Mouse (Mus musculus): Measurements from ENCODE around the gene Tmigd1. TPM values are rescaled to one million over a fixed set of nuclear protein-coding genes. Genes with fewer than 3 reads are reported as not detected.
A peak's percentile ranks its signal among the peaks of the same experiment; 100 is the strongest.

The Tmigd1 gene
- total and polyA plus RNA-seq, 3 experiments: not detected

DNA sequence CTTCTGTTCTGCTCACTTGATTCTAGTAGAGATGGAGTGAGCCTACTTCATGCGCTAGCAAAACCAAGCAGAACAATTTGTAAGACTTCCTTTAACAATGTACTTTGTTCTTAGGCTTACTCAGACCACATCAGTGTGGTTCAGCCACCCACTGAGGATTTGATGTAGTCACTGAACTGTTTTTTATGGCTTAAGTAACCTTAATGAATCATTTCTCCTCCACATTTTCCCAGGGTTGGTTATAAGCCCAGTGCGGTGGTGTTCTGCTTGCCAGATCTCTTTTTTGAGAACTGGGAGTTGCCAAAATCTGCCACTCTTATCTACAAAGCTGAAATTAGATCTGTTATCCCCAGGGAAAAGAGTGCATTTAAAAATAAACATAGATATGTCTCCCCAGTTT, 51.6 kb downstream of the Tmigd1 start:
- H3K4me3 ChIP-seq (replicated peaks in 1 of 3; ENCODE audit: low read depth in 2 of 3, low read length in 2 of 3, poor library complexity in 1 of 3): no peak overlapping the region
- H3K4me1 ChIP-seq (ENCODE audit: control insufficient read depth in 1 of 2, insufficient read depth in 2 of 2): 0 out of 4 replicates have a peak, but pooled peaks cover 0 to 3% of the 10 kb centered on the region in 2 experiments
- peaks cover 65 to 88% of the 10 kb centered on the region in 2 experiments for H3K36me3 ChIP-seq (replicated peaks in 1 of 2; ENCODE audit: control insufficient read depth in 1 of 2, insufficient read depth in 1 of 2, low read length in 1 of 2)
- no peaks in the 10 kb centered on the region for H3K27me3 ChIP-seq (replicated peaks)
- no peak for DNase-seq (ENCODE audit: extremely low read depth)
- H3K27ac ChIP-seq (ENCODE audit: insufficient read depth, low read depth): no peak overlapping the region
- no peak overlapping the region for H3K9ac ChIP-seq (ENCODE audit: insufficient read depth, low read depth)
- H3K79me2 ChIP-seq (replicated peaks; ENCODE audit: control insufficient read depth, extremely low read depth, insufficient read depth, poor library complexity, severe bottlenecking): no peaks in the 10 kb centered on the region; the same call in 1 of the 2 replicates
- in situ Hi-C loops (cut with MboI; ENCODE audit: low pct_ligation_motif_present, low pct_unique_long_range_greater_than_20kb, low sequenced_read_pairs): no loop called here
- no peak for TF ChIP-seq MAZ (IDR thresholded peaks at IDR 0.05; ENCODE audit: low read depth, low read length)
- TF ChIP-seq TCF12 (IDR thresholded peaks at IDR 0.05; ENCODE audit: low read depth, low read length): no peak
- no peak for TF ChIP-seq NRF1 (IDR thresholded peaks at IDR 0.05; ENCODE audit: low read depth, low read length)
- TF ChIP-seq GABPA (IDR thresholded peaks at IDR 0.05; ENCODE audit: insufficient replicate concordance, low read depth, low read length): no peak
- TF ChIP-seq UBTF (IDR thresholded peaks at IDR 0.05; ENCODE audit: low read depth, low read length): no peak
- TF ChIP-seq ETS1 (conservative IDR thresholded peaks at IDR 0.05; ENCODE audit: low read depth, low read length): no peak
- H3K4me2 ChIP-seq (ENCODE audit: insufficient read depth, low read depth, poor library complexity, severe bottlenecking): no peak overlapping the region
- dilution Hi-C loops (cut with MboI; ENCODE audit: extremely low pct_ligation_motif_present, extremely low pct_unique_long_range_greater_than_20kb, low sequenced_read_pairs): no loop called here
- no peaks in the 10 kb centered on the region for H3K9me3 ChIP-seq (replicated peaks; ENCODE audit: low read length)

DNA sequence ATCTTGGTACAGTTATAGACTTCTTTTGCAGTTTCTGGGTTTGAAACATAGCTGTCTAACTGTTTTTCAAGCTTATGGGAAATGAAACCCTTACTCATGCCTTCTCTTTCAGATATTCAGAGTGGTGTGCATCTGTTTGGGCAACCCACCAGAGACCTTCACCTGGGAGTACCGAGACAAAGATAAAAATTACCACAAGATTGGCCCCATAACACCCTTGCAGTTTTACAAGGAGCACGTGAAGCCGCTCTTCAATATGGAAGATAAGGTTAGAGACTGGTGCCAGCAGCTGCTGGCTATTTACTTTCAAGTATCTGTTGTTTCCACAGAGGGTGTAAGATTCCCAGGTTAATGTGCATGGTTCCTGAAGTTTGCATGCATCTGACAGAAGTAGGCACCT, 63.7 kb downstream of the Tmigd1 start:
- DNase-seq (ENCODE audit: extremely low read depth): no peak
- dilution Hi-C loops (cut with MboI; ENCODE audit: extremely low pct_ligation_motif_present, extremely low pct_unique_long_range_greater_than_20kb, low sequenced_read_pairs): no loop called here
- peaks cover 70 to 93% of the 10 kb centered on the region in 2 experiments for H3K36me3 ChIP-seq (replicated peaks in 1 of 2; ENCODE audit: control insufficient read depth in 1 of 2, insufficient read depth in 1 of 2, low read length in 1 of 2)
- TF ChIP-seq BHLHE40 (IDR thresholded peaks at IDR 0.05; ENCODE audit: low read depth, low read length) (0 out of 2 replicates have a peak, but pooled peaks have one; percentile 6), CHD1 (IDR thresholded peaks at IDR 0.05; ENCODE audit: low read depth, low read length) (no peak)
- in situ Hi-C loops (cut with MboI; ENCODE audit: low pct_ligation_motif_present, low pct_unique_long_range_greater_than_20kb, low sequenced_read_pairs): no loop called here
- no peak overlapping the region for H3K9ac ChIP-seq (ENCODE audit: insufficient read depth, low read depth)
- no peak overlapping the region for H3K4me2 ChIP-seq (ENCODE audit: insufficient read depth, low read depth, poor library complexity, severe bottlenecking)
- no peaks in the 10 kb centered on the region for H3K79me2 ChIP-seq (replicated peaks; ENCODE audit: control insufficient read depth, extremely low read depth, insufficient read depth, poor library complexity, severe bottlenecking)
- H3K27ac ChIP-seq (ENCODE audit: insufficient read depth, low read depth): no peak overlapping the region
- H3K4me1 ChIP-seq (ENCODE audit: control insufficient read depth in 1 of 2, insufficient read depth in 2 of 2): peaks cover 0 to 6% of the 10 kb centered on the region in 2 experiments; a peak in 1 of 4 replicates
- H3K9me3 ChIP-seq (replicated peaks; ENCODE audit: low read length): no peaks in the 10 kb centered on the region
- no peaks in the 10 kb centered on the region for H3K27me3 ChIP-seq (replicated peaks)
- no peak overlapping the region for H3K4me3 ChIP-seq (replicated peaks in 1 of 3; ENCODE audit: low read depth in 2 of 3, low read length in 2 of 3, poor library complexity in 1 of 3)

Other genes with a start within 250 kb of the Tmigd1 start
- gene Bhlha9, start 229.7 kb upstream of the Tmigd1 start, total RNA-seq (2012; rRNA removed): not detected in 2 replicates
- gene Bhlha9, start 229.7 kb upstream of the Tmigd1 start, total RNA-seq (2014; rRNA removed): not detected in 2 replicates
- gene Bhlha9, start 229.7 kb upstream of the Tmigd1 start, polyA plus RNA-seq (2012; ENCODE audit: insufficient read length, low read depth): not detected in 2 replicates
- gene Trarg1, start 222.4 kb upstream of the Tmigd1 start, total RNA-seq (2012; rRNA removed): not detected in 2 replicates
- not detected in 2 replicates for gene Trarg1, start 222.4 kb upstream of the Tmigd1 start, total RNA-seq (2014; rRNA removed)
- not detected in 2 replicates for gene Trarg1, start 222.4 kb upstream of the Tmigd1 start, polyA plus RNA-seq (2012; ENCODE audit: insufficient read length, low read depth)
- gene Gosr1, start 138.6 kb upstream of the Tmigd1 start, total RNA-seq (2012; rRNA removed): 21.2 and 23.8 TPM in 2 replicates
- 40.2 and 41.2 TPM in 2 replicates for gene Gosr1, start 138.6 kb upstream of the Tmigd1 start, total RNA-seq (2014; rRNA removed)
- 46.6 and 53.9 TPM in 2 replicates for gene Gosr1, start 138.6 kb upstream of the Tmigd1 start, polyA plus RNA-seq (2012; ENCODE audit: insufficient read length, low read depth)
- 11.2 and 20.0 TPM in 2 replicates for gene Cpd, start 55.1 kb upstream of the Tmigd1 start, total RNA-seq (2012; rRNA removed)
- gene Cpd, start 55.1 kb upstream of the Tmigd1 start, total RNA-seq (2014; rRNA removed): 28.5 and 31.5 TPM in 2 replicates
- 23.1 and 27.7 TPM in 2 replicates for gene Cpd, start 55.1 kb upstream of the Tmigd1 start, polyA plus RNA-seq (2012; ENCODE audit: insufficient read length, low read depth)
- gene Blmh, start 22.6 kb downstream of the Tmigd1 start, total RNA-seq (2012; rRNA removed): 167 and 184 TPM in 2 replicates
- gene Blmh, start 22.6 kb downstream of the Tmigd1 start, total RNA-seq (2014; rRNA removed): 212 and 233 TPM in 2 replicates
- 261 and 316 TPM in 2 replicates for gene Blmh, start 22.6 kb downstream of the Tmigd1 start, polyA plus RNA-seq (2012; ENCODE audit: insufficient read length, low read depth)
- not detected in 2 replicates for gene Slc6a4, start 96.4 kb downstream of the Tmigd1 start, total RNA-seq (2012; rRNA removed)
- not detected in 2 replicates for gene Slc6a4, start 96.4 kb downstream of the Tmigd1 start, total RNA-seq (2014; rRNA removed)
- gene Slc6a4, start 96.4 kb downstream of the Tmigd1 start, polyA plus RNA-seq (2012; ENCODE audit: insufficient read length, low read depth): not detected in 2 replicates
- gene Nsrp1, start 176.3 kb downstream of the Tmigd1 start, total RNA-seq (2012; rRNA removed): 17.6 and 21.9 TPM in 2 replicates
- gene Nsrp1, start 176.3 kb downstream of the Tmigd1 start, total RNA-seq (2014; rRNA removed): 8.8 and 9.3 TPM in 2 replicates
- gene Nsrp1, start 176.3 kb downstream of the Tmigd1 start, polyA plus RNA-seq (2012; ENCODE audit: insufficient read length, low read depth): 45.7 and 58.4 TPM in 2 replicates

Data from CH12.LX (cell line).